Mouse (Mus musculus) kidney, embryonic 15.5 days (tissue): Measurements from ENCODE around the gene Fryl. TPM values are rescaled to one million over a fixed set of nuclear protein-coding genes. Genes with fewer than 3 reads are reported as not detected.

Source experiments
- ATAC-seq: fragments of 200-750 bp; cut with Nextera tagmentation; replicated peaks from 2 replicates; pipeline ENCODE4 v1.8.0; 2017; ENCODE audit warnings: moderate TSS enrichment; ENCODE audit not compliant: low FRiP score
- H3K27ac ChIP-seq: fragments of 300-500 bp; sonication (generic); 2 replicates; pipeline ENCODE4 v1.5.1; 2015; ENCODE audit warnings: mild to moderate bottlenecking, inconsistent platforms
- H3K27me3 ChIP-seq: fragments of 300-500 bp; sonication (generic); 2 replicates; pipeline ENCODE4 v1.6.1; 2015; ENCODE audit warnings: inconsistent platforms
- H3K36me3 ChIP-seq: fragments of 300-500 bp; sonication (generic); 2 replicates; pipeline ENCODE4 v1.6.1; 2015; ENCODE audit warnings: inconsistent platforms
- H3K4me1 ChIP-seq: fragments of 300-500 bp; sonication (generic); 2 replicates; pipeline ENCODE4 v1.6.1; 2015; ENCODE audit warnings: inconsistent platforms
- H3K4me2 ChIP-seq: fragments of 300-500 bp; sonication (generic); 2 replicates; pipeline ENCODE4 v1.6.1; 2015; ENCODE audit warnings: moderate library complexity, mild to moderate bottlenecking, inconsistent platforms
- H3K4me3 ChIP-seq: fragments of 300-500 bp; sonication (generic); replicated peaks from 2 replicates; pipeline ENCODE4 v1.5.1; 2015; ENCODE audit warnings: mild to moderate bottlenecking, inconsistent platforms
- H3K9ac ChIP-seq: fragments of 300-500 bp; sonication (generic); 2 replicates; pipeline ENCODE4 v1.6.1; 2015; ENCODE audit warnings: mild to moderate bottlenecking, inconsistent platforms
- H3K9me3 ChIP-seq: fragments of 300-500 bp; sonication (generic); replicated peaks from 2 replicates; pipeline ENCODE4 v1.6.1; 2016; ENCODE audit warnings: inconsistent platforms
- WGBS: fragments of 180-500 bp; shearing (Covaris S2); methylation state at CpG from one replicate; pipeline ENCODE4 v1.1.7; 2015; ENCODE audit warnings: mixed read lengths; 5-methylcytosine and 5-hydroxymethylcytosine counted together
- polyA plus RNA-seq: library from polyadenylated mRNA; unstranded; fragments of >200 nt; fragmentation: Nextera tagmentation; extraction: Ambion mirVana; gene quantifications from 2 replicates; pipeline ENCODE4 v1.2.1, GENCODE M21; 2015

Gene Fryl
- polyA plus RNA-seq, 1 experiment from 2014 or later, result 34.8 TPM

DNA sequence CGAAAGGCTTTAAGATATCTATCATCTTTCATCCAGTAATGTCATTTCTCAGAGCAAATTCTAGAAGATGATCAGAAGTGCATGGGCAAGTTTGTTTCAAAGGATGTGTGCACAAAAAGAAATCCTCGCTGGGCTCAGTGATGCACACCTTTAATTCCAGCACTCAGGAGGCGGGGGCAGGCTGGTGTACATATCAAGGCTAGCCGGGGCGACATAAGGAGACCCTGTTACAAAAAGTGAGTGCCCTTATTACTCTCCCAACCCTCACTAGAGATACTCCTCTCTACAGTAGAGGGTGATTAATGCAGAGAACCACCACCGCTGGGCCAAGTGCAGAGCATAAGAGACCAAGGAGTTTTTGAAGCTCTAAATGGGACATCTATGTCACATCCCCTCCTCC, 53.9 kb downstream of the Fryl start:
- WGBS, result 46% methylated on average over 6 of the region's 6 CpGs
- peaks cover 35% of the 10 kb centered on the region for H3K4me1 ChIP-seq
- no peaks in the 10 kb centered on the region for H3K9me3 ChIP-seq
- H3K27ac ChIP-seq, result peak overlapping the region; percentile 59
- H3K36me3 ChIP-seq, result peaks cover 6% of the 10 kb centered on the region; the same call in 1 of the 2 replicates
- no peak overlapping the region for H3K4me2 ChIP-seq
- no peak overlapping the region for H3K9ac ChIP-seq
- H3K27me3 ChIP-seq, result no peaks in the 10 kb centered on the region
- H3K4me3 ChIP-seq, result no peak overlapping the region
- peak; percentile 86 for ATAC-seq

DNA sequence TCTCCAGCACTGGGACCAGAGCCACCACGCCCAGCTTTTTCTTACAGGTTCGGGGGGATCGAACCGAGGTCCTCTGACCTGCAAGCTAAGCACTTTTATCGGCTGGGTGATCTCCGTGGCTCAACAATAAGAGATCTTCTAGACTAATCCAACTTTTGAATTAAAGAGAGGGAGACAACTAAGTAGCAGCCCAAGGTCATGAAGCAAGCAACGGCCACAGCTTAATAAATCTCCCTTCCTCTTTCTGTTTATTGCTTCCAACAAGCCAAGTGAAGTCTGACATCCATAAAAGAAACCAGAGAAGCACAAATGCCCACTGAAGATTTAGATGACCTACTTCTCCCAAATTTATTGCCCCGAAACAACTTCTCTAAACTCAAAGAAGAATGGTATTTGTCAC, 54.3 kb downstream of the Fryl start:
- H3K4me3 ChIP-seq, result no peak overlapping the region
- 42% methylated on average over 8 of the region's 8 CpGs for WGBS
- H3K9me3 ChIP-seq, result no peaks in the 10 kb centered on the region
- no peak overlapping the region for H3K9ac ChIP-seq
- H3K36me3 ChIP-seq, result peaks cover 6% of the 10 kb centered on the region; the same call in 1 of the 2 replicates
- H3K27me3 ChIP-seq, result no peaks in the 10 kb centered on the region
- H3K27ac ChIP-seq, result peak overlapping the region; percentile 59
- no peak overlapping the region for H3K4me2 ChIP-seq
- H3K4me1 ChIP-seq, result peaks cover 35% of the 10 kb centered on the region
- 0 out of 2 replicates have a peak, but pooled peaks have one; percentile 43 for ATAC-seq

DNA sequence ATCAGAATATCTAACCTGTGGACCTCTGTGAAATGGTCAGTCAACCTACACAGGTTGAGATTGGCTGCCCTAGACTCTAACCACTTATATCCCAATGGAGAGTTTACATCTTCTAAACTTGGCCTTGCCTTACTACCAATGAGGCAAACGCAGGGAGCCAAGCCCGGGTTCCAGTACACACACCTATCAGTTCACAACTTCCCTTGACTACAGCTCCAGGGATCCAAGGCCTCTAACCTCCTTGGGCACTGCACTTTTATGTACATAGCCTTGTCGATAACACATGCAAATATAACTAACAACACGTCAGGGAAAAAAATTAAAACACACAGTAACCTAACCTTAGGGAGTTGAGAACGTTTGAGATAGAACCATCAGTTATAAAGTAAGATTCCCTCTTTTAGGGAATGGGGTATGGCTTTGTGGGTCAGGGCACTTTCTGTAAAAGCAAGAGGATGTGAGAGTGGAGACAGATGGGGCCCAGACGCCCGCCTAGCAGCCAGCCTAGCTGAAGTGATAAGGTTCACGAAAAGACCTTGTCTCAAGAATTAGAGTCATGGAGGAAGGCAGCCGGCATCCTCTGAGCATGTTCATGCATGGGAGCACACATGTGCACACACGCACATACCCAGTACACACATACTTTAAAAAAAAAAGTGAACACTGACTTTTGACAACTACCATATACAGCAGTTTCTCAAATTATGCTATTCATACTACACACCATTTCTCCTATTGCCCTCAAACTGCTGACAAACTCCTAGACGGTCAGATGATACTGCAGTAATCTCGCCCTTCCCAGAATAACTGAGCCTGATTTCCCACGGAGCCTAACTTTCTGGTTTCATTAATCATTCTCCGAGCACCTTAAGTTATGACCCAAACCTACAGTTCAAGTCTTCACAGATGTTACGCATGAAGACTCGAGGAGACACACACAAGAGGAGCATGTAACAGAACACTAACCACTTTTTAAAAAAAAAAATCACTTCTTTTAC, 55.7 kb downstream of the Fryl start:
- Histone ChIP-seq H3K9ac (no peak overlapping the region), H3K9me3 (no peaks in the 10 kb centered on the region), H3K4me1 (peaks cover 35% of the 10 kb centered on the region), H3K27me3 (no peaks in the 10 kb centered on the region), H3K27ac (peak overlapping the region; percentile 55), H3K4me2 (no peak overlapping the region), H3K36me3 (peaks cover 6% of the 10 kb centered on the region; the same call in 1 of the 2 replicates), H3K4me3 (no peak overlapping the region)
- 58% methylated on average over 16 of the region's 16 CpGs for WGBS
- ATAC-seq, result no peak

DNA sequence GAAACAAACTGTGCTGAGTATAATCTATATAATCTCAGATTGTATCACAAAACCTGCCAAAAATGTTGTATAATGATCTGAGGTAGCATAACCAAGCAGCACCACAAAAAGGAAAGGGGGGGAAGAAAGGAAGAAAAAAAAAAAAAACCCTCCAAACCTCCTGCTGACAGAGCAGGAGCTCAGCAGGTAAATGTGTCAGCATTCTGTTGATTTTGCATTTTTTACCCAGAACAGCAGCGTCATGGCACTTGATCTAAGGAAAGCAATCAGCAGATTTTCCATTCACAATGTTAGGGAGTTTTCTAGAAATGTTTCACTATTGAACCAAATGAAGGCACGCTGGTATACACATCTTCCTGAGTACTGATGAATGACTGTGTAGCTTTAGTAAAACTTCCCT, 56.8 kb downstream of the Fryl start:
- Histone ChIP-seq H3K27ac (no peak overlapping the region), H3K9ac (no peak overlapping the region), H3K4me3 (no peak overlapping the region), H3K4me1 (peaks cover 37% of the 10 kb centered on the region), H3K27me3 (no peaks in the 10 kb centered on the region), H3K36me3 (peaks cover 6% of the 10 kb centered on the region; the same call in 1 of the 2 replicates), H3K9me3 (no peaks in the 10 kb centered on the region), H3K4me2 (no peak overlapping the region)
- ATAC-seq, result no peak
- 74% methylated on average over 2 of the region's 2 CpGs for WGBS

DNA sequence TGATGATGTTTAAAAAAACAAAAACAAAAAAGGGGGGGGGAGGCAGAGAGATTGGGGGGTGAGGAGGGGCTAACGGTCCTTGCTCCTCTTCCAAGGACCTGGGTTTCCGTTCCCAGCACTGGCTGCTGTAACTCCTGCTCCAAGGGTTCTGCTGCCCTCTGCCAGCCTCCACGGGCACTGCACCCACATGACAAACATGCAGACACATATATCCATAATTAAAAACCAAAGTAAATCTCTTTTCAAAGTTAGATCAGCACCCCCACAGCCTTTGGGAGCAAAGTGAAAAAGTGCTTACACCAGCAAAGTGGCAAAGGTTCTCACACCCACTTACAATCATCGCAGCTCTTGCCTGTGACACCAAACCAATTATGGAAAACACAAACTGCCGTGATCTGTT, 57.7 kb downstream of the Fryl start:
- Histone ChIP-seq H3K36me3 (0 out of 2 replicates have a peak, but pooled peaks cover 5% of the 10 kb centered on the region), H3K9ac (no peak overlapping the region), H3K27ac (no peak overlapping the region), H3K4me1 (peaks cover 45% of the 10 kb centered on the region), H3K4me2 (no peak overlapping the region), H3K9me3 (no peaks in the 10 kb centered on the region), H3K4me3 (no peak overlapping the region), H3K27me3 (no peaks in the 10 kb centered on the region)
- 93% methylated on average over 5 of the region's 5 CpGs for WGBS
- ATAC-seq, result no peak

DNA sequence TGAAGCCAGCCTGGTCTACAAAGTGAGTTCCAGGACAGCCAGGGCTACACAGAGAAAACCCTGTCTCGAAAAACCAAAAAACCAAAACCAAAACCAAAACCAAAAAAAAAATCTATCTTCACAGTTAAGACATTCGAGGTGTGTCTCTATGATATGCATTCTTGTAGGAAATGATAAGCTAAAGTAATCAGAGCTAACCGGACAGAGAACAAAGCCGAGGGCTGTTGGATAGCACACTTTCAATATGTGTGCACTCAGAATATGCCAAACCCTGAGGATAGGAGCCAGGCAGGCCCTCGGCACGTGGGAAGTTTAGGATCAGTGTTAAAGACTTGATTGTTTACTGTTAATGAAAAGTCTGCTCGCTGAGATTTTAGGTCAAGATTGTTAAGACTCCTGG, 58.6 kb downstream of the Fryl start:
- Histone ChIP-seq H3K4me3 (no peak overlapping the region), H3K9ac (no peak overlapping the region), H3K9me3 (no peaks in the 10 kb centered on the region), H3K4me1 (peaks cover 48% of the 10 kb centered on the region), H3K4me2 (no peak overlapping the region), H3K27me3 (no peaks in the 10 kb centered on the region), H3K27ac (no peak overlapping the region), H3K36me3 (0 out of 2 replicates have a peak, but pooled peaks cover 5% of the 10 kb centered on the region)
- WGBS, result 90% methylated on average over 7 of the region's 7 CpGs
- no peak for ATAC-seq

DNA sequence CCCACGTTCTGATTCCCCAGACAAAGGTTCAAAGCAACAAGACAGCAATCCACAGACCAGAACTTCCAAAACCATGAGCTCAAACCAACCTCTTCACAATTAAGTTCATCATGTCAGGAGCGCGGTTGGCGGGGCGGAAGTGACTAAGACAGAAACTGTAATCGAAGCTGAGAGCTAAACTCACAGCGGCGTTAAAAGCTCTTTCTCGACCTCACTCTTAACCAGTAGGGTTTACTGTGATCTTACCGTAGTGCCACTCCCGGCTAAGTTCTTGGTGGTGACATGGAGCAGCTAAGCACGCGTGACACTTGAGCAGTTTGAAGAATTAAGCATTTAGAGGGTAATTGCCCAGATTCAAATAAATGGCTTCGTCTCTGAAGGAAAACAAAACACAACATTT, 61.7 kb downstream of the Fryl start:
- H3K27me3 ChIP-seq, result no peaks in the 10 kb centered on the region
- H3K9ac ChIP-seq, result no peak overlapping the region
- H3K4me1 ChIP-seq, result peaks cover 30% of the 10 kb centered on the region
- H3K4me3 ChIP-seq, result no peak overlapping the region
- ATAC-seq, result no peak
- H3K9me3 ChIP-seq, result no peaks in the 10 kb centered on the region
- H3K27ac ChIP-seq, result 0 out of 2 replicates have a peak overlapping the region, but pooled peaks have one; percentile 82
- H3K36me3 ChIP-seq, result 0 out of 2 replicates have a peak, but pooled peaks cover 5% of the 10 kb centered on the region
- H3K4me2 ChIP-seq, result no peak overlapping the region
- 70% methylated on average over 14 of the region's 14 CpGs for WGBS

DNA sequence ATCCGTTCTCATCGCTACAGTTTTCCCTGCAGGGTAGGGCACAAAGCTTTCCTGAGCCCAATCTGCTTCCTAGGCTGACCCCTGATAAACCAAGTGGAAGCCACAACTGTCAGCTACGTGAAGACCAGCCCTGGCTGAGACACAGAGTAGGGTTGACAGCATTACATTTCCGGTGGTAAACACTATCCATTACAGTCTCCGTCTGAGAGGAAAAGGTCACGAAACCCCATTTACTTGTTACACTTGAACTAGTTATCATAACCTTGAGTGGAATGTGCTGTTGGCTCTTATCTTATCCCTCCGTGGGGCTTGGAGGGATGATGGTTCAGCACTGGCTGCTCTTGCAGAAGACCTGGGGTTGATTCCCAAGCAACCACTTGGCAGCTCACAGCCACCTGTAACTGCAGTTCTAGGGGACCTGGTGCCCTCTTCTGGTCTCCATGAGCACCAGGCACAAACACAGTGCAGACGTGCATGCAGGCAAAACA, 62.3 kb downstream of the Fryl start:
- no peak overlapping the region for H3K9ac ChIP-seq
- H3K9me3 ChIP-seq, result no peaks in the 10 kb centered on the region
- WGBS, result 39% methylated on average over 8 of the region's 8 CpGs
- H3K27ac ChIP-seq, result peak overlapping the region; percentile 82
- peaks cover 26% of the 10 kb centered on the region for H3K4me1 ChIP-seq
- H3K36me3 ChIP-seq, result 0 out of 2 replicates have a peak, but pooled peaks cover 5% of the 10 kb centered on the region
- no peak overlapping the region for H3K4me2 ChIP-seq
- no peaks in the 10 kb centered on the region for H3K27me3 ChIP-seq
- 0 out of 2 replicates have a peak, but pooled peaks have one; percentile 27 for ATAC-seq
- H3K4me3 ChIP-seq, result no peak overlapping the region

DNA sequence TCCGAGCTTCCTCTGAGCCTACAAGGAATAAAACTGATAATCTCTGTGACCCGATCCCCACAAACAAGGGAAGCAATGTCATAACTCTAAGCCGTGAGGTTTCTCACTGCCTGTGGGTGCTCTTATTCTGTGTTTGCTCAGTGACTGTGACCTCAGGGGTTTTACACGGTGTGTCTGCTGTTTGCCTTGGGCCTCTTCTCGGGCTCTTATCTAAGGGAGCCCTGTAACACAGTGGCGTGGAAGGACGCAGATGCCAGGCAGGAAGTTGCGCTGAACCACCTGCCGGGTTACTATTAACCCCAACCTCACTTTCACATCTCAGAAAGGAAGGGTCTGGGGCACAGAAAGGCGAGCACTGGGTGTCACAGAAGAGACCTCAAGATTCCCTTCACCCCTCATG, 62.8 kb downstream of the Fryl start:
- H3K27ac ChIP-seq, result peak overlapping the region; percentile 82
- no peak overlapping the region for H3K9ac ChIP-seq
- 30% methylated on average over 10 of the region's 10 CpGs for WGBS
- H3K9me3 ChIP-seq, result no peaks in the 10 kb centered on the region
- H3K4me2 ChIP-seq, result no peak overlapping the region
- H3K4me1 ChIP-seq, result peaks cover 27% of the 10 kb centered on the region
- no peaks in the 10 kb centered on the region for H3K27me3 ChIP-seq
- H3K36me3 ChIP-seq, result 0 out of 2 replicates have a peak, but pooled peaks cover 5% of the 10 kb centered on the region
- ATAC-seq, result peak; percentile 59; the same call in 1 of the 2 replicates
- H3K4me3 ChIP-seq, result no peak overlapping the region

DNA sequence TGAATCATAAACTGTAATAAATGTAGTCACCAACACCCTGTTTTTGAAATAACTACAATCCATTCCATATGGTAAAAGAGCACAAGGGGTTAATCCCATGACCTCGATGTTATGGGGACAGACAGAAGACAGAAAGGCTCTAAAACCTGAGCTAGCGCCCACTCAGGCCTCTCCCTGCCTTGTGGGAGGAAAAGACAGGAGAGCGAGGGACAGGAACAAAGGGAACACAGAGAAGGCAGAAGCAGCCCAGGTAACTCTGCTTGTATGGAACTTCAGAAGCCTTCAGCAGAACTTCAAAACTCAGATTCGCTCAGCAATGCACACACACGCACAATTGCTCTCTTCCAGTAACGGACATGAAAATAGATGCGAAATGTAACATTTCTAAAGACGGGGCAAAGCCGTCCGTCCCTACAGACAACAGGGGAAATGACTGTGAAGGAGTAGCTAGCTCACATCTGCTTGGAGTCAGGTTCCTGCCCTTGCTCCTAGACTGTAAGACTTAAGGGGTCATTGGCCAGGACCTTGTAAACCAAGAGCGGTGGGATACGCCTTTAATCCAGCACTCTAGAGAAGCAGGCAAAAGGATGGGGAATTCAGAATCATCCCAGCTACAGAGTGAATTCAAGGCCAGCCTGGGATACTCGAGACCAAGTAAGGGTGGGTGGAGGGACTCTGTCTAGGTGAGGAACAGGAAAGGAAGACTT, 63.4 kb downstream of the Fryl start:
- peak; percentile 83 for ATAC-seq
- 49% methylated on average over 13 of the region's 13 CpGs for WGBS
- no peak overlapping the region for H3K4me3 ChIP-seq
- peak overlapping the region; percentile 82 for H3K27ac ChIP-seq
- 0 out of 2 replicates have a peak, but pooled peaks cover 5% of the 10 kb centered on the region for H3K36me3 ChIP-seq
- 0 out of 2 replicates have a peak overlapping the region, but pooled peaks have one; percentile 21 for H3K4me2 ChIP-seq
- H3K9ac ChIP-seq, result no peak overlapping the region
- H3K9me3 ChIP-seq, result no peaks in the 10 kb centered on the region
- peaks cover 32% of the 10 kb centered on the region for H3K4me1 ChIP-seq
- no peaks in the 10 kb centered on the region for H3K27me3 ChIP-seq

DNA sequence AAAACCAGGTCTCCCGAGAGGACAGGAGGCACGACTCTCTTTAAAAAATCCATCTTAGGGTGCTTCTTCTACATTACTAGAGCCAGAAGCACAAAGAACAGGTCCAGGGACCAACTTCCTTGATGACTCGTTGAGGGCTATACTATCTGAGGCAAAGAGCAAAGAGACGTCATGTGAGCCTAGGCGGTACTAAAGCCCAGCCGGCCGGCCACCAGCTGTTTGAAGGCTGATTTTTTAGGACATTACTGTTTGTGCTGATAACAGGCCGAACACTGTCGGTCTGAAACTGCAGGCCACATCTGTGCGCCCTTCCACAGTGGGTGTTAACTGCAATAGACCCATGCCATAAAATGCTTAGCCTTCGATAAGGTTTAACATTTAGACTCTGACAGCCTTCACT, 64.7 kb downstream of the Fryl start:
- Histone ChIP-seq H3K27ac (no peak overlapping the region; the same call in 1 of the 2 replicates), H3K4me3 (no peak overlapping the region), H3K4me1 (peaks cover 32% of the 10 kb centered on the region), H3K36me3 (0 out of 2 replicates have a peak, but pooled peaks cover 5% of the 10 kb centered on the region), H3K9ac (no peak overlapping the region), H3K4me2 (no peak overlapping the region), H3K27me3 (no peaks in the 10 kb centered on the region), H3K9me3 (no peaks in the 10 kb centered on the region)
- 50% methylated on average over 11 of the region's 11 CpGs for WGBS
- 0 out of 2 replicates have a peak, but pooled peaks have one; percentile 23 for ATAC-seq
